Mouse (Mus musculus): ENCODE measurements at regions not wholly inside any gene's neighbourhood (a gene's known extent, or its start where the extent isn't known, plus 50 kb on each side); places are given as distances from the start of the nearest gene placed in this dataset.

GRCm38 (mm10) chr1:157635776-157636175 lies 129.2 kb downstream of the Sec16b start:
- TF ChIP-seq ZC3H11A (IDR thresholded peaks at IDR 0.05; ENCODE audit: borderline replicate concordance, low read depth, low read length) (no peak), MAFK (IDR thresholded peaks at IDR 0.05; ENCODE audit: insufficient read depth, low read depth, low read length) (no peak), HCFC1 (IDR thresholded peaks at IDR 0.05; ENCODE audit: borderline replicate concordance, insufficient read depth, low read length) (no peak)
